Mouse (Mus musculus): ENCODE results near the gene Zfp872.
"Not testable (repeated sequence)": the region's sequence is repeated elsewhere in the genome, so short reads cannot be mapped to it uniquely, and the experiment has no call there.

The Zfp872 gene

DNA sequence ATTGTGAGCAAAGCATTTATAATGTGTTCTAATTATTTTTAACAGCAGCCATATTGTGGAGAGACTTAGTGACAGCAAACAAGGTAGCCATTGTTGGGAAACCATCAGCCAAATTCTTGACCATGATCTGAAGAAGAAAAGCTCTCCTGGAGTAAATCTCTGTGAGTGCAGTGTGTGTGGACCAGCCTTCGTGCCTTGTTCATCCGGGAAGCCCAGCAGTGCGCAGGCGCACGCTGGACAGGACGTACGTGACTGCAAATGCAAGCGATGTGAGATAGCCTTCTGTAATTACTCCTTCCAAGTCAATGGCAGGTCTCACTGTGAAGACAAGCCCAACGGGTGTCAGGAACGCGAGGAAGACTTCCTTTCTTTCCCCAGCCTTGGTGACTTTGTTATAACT is 18.6 kb upstream of the Zfp872 start:
- no peak for DNase-seq (ENCODE audit: low read depth)

DNA sequence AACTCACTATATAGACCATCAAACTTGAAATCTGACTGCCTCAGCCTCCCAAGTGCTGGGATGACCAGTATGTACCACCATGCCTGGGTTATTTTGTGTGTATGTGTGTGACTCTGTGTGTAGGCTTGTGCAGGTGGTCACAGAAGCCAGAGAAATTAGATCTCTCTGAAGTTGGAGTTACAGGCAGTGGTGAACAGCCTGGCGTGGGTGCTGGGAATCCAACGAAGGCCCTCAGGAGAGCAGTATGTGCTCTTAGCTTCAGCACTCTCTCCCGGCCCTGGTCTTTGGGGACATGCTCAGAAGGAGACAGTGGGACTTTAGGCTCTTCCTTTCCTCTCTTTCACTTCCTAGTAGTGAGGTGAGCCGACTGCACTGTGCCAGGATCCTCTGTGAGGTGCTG is 15.6 kb upstream of the Zfp872 start:
- DNase-seq (ENCODE audit: low read depth): no peak

DNA sequence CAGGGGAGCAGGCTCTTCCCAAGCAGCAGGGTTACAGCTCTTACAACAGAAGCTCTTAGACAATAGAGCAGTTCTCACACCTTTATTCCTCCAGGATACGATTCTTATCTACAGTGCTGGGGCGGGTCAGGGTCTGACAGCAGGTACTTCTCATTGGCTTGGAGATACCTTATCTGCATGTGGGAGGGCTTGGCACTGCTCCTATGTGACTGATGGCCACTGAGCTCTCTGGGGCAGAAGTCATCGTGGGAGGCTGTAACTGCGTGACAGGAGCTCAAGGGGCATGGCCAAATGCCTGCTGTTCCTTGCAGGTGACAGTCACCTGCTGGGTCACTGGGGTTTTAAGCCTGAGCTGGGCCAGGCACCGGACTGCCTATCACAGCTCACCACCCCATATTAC is 8.5 kb downstream of the Zfp872 start:
- no peak for DNase-seq (ENCODE audit: low read depth)

DNA sequence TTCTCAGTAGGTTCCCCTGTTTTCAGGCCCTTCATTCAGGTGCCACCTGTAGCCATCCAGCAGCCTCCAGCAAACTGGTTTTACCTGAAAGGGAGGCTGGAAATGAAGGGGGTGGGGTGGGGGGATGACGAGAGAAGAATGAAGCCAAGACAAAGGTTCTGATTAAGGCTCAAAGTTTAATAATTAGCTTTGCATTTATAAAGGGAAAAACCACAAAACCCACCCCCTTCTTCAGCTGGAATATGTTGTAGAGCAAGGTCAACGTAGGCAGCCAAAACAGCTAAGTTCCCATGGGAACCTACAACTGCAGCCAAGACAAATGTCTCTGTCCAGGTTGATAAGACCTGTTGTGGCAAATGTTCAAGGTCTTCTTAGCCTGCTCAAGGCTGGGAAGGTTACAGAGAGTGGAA is 25.9 kb downstream of the Zfp872 start:
- DNase-seq (ENCODE audit: low read depth): no peak

DNA sequence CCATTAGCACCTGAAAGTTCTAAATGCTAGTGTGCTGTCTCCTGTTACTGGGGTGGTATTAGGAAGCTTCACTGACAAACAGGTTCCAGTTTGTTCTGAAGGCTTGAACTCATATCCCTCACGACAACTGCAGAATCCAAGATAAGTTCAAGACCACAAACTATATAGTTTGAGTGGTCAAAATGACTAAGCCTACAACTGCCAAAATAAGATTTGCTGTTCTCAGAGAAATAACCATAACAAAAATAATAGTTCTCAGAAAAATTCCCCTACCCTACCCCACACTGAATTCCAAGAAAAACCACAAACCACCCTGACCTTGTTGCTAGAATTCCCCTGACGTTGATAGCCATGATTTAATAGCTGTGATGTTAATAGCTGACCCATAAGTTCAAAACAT is 26.7 kb downstream of the Zfp872 start:
- no peak for DNase-seq (ENCODE audit: low read depth)

DNA sequence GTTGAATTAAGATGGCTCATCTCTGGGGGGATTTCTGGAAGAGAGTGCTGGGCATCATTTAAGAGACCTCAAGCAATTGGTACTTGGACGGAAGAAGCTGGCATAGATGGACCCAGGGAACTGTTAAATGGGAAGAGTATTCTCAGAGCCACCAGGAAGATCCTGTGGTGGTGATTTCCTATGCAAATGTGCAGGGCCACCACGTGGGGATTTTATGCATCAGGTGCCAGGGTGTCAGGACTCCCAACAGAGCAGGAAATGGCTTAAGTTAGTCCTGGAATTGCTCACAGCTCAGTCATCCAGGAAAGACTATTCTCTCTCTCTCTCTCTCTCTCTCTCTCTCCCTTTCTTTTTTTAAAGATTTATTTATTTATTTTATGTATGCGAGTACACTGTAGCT is 28.8 kb downstream of the Zfp872 start:
- DNase-seq (ENCODE audit: low read depth): no peak

DNA sequence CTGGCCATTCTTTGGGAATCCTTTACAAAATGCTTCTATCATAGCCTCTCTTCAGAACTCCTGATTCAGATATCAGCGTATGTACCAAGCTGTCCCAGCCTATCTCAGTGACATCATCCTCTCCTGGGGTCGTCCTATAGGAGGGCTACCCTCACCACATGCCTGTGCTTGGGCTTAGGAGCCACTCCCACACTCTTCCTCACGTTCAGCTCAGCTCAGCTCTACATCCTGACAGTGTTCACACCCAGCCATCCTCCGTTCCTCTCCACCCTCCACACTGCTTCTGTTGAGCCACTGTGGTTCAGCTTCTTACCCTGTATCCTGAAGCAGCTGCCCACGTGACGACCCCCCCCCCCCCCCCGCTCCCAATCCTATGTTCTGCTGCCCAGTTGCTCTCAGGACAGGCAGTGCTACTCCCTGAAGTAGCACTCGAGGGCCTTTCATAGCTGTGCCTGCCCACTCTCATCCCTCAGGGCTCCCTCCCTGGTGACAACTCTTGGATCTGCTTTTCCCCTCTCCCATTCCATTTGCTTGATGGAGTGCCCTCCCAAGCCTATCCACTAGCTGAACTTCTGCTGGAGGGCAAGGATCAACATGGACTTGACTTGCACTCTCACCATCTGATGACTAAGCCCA is 30.1 kb downstream of the Zfp872 start:
- no peak for DNase-seq (ENCODE audit: low read depth)

DNA sequence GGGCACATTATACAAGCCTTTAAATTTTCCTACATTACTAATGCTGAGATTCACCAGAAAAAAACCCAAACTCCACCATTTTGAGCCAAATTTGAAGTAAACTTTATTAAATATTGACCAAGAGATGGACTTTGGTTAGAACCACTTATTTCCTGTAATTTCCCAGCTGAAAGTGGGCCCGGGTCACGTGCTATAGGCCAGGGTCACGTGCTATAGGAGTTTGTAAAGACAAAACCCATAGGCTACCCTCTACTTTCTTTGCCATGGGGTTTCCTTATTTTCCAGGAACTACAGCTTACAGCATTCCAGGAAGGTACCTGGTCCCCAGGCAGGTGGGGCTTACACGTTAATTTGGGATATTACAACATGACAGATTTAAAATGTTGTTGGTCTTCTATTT is 36.2 kb downstream of the Zfp872 start:
- DNase-seq (ENCODE audit: low read depth): peak; percentile 10

DNA sequence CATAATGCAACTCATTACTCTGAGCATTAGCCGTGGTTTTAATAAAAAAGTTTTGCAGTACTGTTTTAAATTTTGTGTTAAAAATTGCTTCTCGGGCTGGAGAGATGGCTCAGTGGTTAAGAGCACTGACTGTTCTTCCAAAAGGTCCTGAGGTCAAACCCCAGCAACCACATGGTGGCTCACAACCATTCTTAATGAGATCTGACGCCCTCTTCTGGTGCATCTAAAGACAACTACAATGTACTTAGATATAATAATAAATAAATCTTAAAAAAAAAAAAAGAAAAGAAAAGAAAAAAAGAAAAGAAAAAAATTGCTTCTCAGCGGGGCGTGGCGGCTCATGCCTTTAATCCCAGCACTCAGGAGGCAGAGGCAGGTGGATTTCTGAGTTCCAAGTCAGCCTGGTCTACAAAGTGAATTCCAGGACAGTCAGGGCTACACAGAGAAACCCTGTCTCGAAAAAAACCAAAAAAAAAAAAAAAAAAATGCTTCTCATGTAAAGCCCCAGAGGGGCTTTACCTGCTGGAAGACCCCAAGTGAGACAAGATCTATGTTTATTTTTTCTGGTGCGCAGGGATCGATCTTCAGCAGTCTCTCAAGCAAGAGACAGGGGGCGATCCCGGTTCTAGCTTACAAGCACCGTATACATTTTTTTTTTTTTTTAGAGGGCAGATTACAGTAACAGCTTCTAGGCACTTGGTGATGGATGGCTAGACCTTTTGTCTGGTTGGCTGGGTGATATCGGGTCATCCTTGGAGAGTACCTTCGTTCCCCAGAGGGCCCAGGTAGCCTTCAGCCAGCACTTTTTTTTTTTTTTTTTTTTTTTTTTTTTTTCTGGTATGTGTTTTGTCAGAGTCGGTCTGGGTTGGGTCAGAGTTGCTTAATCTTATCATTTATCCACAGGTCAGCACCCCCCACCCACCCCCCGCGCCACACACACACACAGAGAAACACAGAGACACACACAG is 36.9 kb downstream of the Zfp872 start:
- peak; percentile 83 for DNase-seq (ENCODE audit: low read depth)

DNA sequence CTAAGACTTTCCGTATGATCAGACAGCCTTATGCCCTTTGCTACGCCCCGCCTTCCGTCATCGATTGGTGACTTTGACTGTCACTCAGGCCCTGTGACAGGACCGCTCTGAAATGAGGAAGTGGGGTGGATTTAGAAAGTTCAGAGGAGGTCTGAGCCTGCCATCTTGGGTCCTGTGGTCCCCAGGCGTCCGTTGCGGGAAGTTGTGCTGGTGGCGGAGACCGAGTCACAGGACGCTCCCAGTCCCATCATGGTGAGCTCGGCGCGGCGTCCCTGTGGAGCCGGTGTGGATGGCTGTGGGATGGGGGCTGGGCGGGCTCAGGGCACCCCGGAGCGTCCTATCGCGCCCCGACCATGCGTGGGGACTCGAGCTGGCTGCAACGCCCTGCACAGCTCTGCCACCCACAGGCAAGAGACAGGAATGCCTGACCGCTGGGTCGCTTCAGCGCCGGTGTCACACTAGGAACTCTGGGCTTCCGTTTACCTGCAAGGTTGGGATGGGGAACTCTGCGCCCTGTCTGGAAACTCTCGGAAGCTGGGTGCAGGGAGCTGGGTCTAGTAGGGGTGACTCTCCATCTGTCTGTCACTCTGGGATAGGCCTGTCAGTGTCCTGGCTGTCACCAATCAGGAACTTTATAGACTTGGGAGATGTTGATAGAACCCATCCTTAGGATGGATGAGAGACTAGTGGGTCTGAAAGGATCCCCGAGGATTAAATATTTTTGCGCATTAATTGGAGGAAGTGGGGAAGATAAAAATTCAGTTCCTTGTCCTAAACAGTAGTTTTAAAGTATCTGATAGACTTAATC is 37.9 kb downstream of the Zfp872 start, which contains the start of gene Zfp809:
TSS of gene Zfp809 (plus strand) at position 134 of the 808 bp plus-strand sequence.
- peak; percentile 99 for DNase-seq (ENCODE audit: low read depth)

DNA sequence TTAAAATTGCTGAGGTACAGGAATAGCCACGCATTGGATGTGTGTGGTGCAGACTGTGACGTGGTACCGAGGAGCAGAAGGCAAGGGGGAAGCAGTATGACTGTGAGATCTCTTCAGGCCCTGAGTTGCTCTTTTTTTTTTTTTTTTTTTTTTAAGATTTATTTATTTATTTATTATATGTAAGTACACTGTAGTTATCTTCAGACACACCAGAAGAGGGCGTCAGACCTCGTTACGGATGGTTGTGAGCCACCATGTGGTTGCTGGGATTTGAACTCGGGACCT is 38.4 kb downstream of the Zfp872 start:
- not testable (repeated sequence) for DNase-seq (ENCODE audit: low read depth)

DNA sequence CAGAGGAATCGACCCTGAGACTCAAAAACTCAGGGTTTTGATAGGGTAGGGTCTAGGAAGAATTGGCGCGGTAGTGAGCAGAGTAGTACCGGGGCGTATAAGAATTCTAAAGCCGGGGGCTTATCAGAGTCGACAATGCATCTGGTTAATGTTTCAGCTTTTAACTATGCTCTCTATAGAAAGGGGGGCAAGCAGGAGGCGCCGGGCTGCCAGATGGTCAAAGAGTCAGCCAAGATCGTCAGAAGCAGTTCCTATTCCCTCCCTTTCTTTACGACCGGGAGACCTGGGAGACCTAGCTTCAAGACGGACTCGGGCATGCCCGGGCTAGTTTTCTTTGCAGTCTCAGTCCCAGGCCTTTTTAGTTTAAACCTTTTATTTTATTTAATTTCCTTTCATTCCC is 39.0 kb downstream of the Zfp872 start:
- peak; percentile 10 for DNase-seq (ENCODE audit: low read depth)

DNA sequence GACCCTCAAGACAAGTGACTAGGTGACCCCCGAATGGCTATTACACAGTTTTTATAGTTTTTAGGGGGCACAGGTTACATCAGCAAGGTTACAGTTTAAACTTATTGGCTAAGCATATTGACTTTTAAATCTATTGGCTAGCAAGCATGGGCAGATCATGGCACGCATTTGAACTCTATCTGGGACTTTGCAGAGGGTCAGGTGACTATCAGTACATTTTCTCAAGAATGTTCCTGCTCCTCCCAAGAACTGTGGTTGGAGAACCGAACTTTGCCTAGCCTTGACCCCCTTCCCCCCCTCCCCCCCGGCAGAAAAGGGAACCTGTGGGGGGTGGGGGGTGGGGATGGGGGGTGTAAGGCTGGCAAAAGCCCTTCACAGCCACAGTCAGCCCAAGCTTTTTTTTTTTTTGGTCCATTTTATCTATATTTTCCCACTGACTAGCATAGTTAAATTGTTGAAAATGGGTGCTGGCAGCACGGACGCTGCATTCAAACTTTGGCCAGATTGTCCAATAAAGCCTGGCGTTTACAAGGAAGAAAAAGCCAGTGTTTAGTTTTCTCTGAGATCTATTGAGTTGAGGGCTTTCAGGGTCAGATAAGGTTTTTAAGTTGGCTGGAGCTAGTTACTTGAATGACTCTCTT is 41.6 kb downstream of the Zfp872 start:
- no peak for DNase-seq (ENCODE audit: low read depth)

DNA sequence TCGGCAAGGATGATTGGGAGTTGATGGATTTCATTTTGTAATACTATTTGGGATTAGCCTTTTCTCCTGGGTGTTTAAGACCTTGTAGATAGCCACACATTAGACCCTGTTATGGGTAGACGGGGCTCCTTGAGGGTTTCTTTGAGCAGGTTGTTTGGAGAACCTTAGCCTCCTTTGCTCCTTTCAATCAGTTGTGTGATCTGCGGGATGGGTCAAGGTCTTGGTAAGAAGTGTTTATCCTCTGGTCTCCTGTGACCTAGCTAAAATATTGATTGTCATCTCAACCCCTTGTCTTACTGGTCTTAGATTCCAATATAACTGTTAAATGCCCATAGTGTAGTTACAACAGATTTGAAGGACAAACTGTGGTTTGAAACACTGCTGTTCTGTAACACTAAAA is 42.2 kb downstream of the Zfp872 start:
- DNase-seq (ENCODE audit: low read depth): peak; percentile 12

DNA sequence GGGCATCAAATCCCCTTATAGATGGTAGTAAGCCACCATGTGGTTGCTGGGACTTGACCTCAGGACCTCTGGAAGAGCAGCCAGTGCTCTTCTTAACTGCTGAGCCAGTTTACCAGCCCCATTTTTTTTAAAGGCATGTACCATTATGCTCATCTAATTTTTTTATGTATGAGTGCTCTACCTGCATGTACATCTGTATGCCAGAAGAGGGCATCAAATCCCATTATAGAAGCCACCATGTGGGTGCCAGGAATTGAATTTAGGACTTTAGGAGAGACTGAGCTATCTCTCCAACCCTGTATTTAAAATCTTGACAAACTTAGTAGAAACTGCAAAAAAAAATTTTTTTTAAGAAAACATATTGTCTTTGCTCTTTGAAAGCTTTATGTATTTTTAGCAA is 42.7 kb downstream of the Zfp872 start:
- peak; percentile 56 for DNase-seq (ENCODE audit: low read depth)

DNA sequence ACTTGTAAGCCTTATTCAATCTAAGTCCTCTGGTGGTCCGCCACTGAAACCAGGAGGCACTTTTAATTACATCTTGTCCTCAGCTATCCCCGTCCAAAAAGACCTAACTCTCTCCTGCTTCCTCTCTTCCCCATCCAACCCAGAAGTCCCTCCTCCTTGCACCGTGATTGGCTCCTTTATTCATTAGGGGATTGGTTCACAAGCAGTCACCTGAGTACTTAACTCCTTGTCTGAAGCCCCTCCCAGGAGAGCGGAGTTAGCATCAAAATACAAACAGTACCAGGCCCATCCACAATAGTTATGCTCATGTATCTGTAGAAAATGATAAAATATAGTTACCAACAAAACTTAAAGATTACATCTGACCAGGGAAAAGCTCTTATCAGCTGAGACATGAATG is 52.1 kb downstream of the Zfp872 start:
- no peak for DNase-seq (ENCODE audit: low read depth)

DNA sequence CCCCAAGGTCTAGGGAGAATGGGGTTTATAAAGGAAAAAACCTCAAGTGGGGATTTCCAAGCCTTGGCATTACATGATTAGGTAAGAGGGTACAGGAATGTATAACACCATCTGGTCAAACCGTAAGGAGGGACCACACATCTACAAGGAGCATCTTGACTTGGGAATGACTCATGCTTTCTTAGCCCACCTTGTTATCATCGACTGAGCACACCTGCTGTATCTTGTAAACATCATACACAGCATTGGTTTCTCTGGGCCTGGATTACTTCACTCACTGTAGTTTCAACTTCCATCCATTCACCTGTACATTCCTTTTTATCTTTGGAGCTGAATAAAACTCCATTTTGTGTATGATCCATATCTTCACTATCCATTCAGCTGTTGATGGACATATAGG is 56.4 kb downstream of the Zfp872 start:
- DNase-seq (ENCODE audit: low read depth): no peak

All from naive thymus-derived CD4-positive, alpha-beta T cell, adult 2 months (primary cell).